Mouse (Mus musculus) limb, embryonic 14.5 days (tissue): ENCODE measurements around the gene Pla2g2d. TPM values are rescaled to one million over a fixed set of nuclear protein-coding genes. Genes with fewer than 3 reads are reported as not detected.

Source experiments
- ATAC-seq: fragments of 200-750 bp; cut with Nextera tagmentation; 2 replicates; pipeline ENCODE4 v1.8.0; 2017; ENCODE audit warnings: low read depth, moderate number of reproducible peaks, moderate TSS enrichment; ENCODE audit not compliant: low FRiP score
- DNase-seq: peaks from one replicate; pipeline ENCODE4 v3.0.0-alpha.2; 2015; ENCODE audit warnings: low spot score
- H3K27ac ChIP-seq: fragments of 300-500 bp; sonication (generic); replicated peaks from 2 replicates; pipeline ENCODE4 v1.5.1; 2014; ENCODE audit warnings: low read depth, mild to moderate bottlenecking, low read length, moderate library complexity, mixed read lengths
- H3K27me3 ChIP-seq: fragments of 300-500 bp; sonication (generic); 2 replicates; pipeline ENCODE4 v1.6.1; 2014; ENCODE audit warnings: low read length, mixed read lengths; ENCODE audit not compliant: control insufficient read depth, insufficient read depth
- H3K36me3 ChIP-seq: fragments of 300-500 bp; sonication (generic); 2 replicates; pipeline ENCODE4 v1.6.1; 2014; ENCODE audit warnings: mild to moderate bottlenecking, low read length, moderate library complexity, mixed read lengths; ENCODE audit not compliant: control insufficient read depth, insufficient read depth
- H3K4me1 ChIP-seq: fragments of 300-500 bp; sonication (generic); 2 replicates; pipeline ENCODE4 v1.6.1; 2014; ENCODE audit warnings: antibody characterized with exemption, low read length, mixed read lengths; ENCODE audit not compliant: control insufficient read depth, insufficient read depth
- H3K4me2 ChIP-seq: fragments of 300-500 bp; sonication (generic); replicated peaks from 2 replicates; pipeline ENCODE4 v1.6.1; 2014; ENCODE audit warnings: low read depth, mild to moderate bottlenecking, low read length, moderate library complexity; ENCODE audit not compliant: severe bottlenecking
- H3K4me3 ChIP-seq: fragments of 300-500 bp; sonication (generic); replicated peaks from 2 replicates; pipeline ENCODE4 v1.5.1; 2014; ENCODE audit warnings: low read length
- H3K9ac ChIP-seq: fragments of 300-500 bp; sonication (generic); 2 replicates; pipeline ENCODE4 v1.6.1; 2014; ENCODE audit warnings: mild to moderate bottlenecking, low read depth, low read length, moderate library complexity; ENCODE audit not compliant: severe bottlenecking
- H3K9me3 ChIP-seq: fragments of 300-500 bp; sonication (generic); 2 replicates; pipeline ENCODE4 v1.6.1; 2016; ENCODE audit warnings: low read length; ENCODE audit not compliant: control insufficient read depth
- POLR2A ChIP-seq: fragments of 200-500 bp; IDR thresholded peaks from 2 replicates; pipeline ENCODE4 v1.8.0; 2012; ENCODE audit warnings: inconsistent platforms, mild to moderate bottlenecking, moderate library complexity, borderline replicate concordance; ENCODE audit not compliant: insufficient read depth, insufficient read length; ENCODE audit errors: extremely low read depth
- WGBS: fragments of 180-500 bp; shearing (Covaris S2); extraction: QIAGEN DNeasy Blood & Tissue Kit; methylation state at CpG from one replicate; pipeline ENCODE4 v1.1.7; 2014; 5-methylcytosine and 5-hydroxymethylcytosine counted together
- polyA plus RNA-seq, 2 experiments: library from polyadenylated mRNA; depleted of rRNA in 1 of 2; stranded (reverse) in 1 of 2; unstranded in 1 of 2; fragments of >200 nt; fragmentation: Nextera tagmentation in 1 of 2; extraction: Ambion mirVana in 1 of 2; gene quantifications; 2 replicates each; pipeline versions ENCODE4 v1.2.1 to v1.2.3; 2012 to 2014

Pla2g2d gene
- polyA plus RNA-seq, 2 experiments = 0.10 to 0.15 TPM

DNA sequence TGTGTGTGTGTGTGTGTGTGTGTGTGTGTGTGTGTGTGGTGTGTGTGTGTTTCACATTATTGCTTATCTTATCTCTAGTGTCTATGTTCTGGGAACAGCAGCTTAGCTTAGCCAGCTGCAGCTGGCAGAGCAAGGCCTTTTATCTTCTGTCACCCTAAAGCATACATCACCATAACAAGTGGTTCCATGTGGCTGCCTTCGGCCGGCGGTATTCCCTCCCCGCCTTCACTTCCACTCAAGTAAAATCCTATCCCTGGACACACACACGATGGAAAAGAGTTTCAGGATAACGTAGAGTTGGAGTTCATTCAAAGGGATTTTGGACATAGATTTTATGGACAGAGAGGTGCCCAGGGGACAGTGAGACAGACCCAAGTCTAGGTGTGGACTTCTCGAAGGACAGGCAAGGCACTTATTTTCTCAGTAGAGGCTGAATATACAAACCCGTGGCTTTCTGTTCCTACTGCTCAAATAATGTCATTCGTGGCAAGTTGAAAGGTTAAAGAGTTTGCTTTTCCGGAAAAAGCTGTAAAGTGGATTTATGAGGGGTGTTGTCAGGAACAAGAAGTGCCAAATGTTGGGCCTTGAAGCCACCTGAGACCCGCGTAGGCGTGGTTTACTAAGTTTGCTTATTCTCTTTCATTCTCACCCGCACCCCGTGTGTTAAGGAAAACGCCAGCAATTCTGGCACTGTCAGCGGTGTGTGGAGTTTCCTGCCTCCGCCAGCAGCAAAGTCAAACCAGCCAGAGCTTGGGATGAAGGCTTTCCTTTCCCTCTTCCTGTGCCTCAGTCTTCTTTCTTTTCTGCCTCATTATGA is 50.4 kb downstream of the Pla2g2d start:
- TF ChIP-seq POLR2A = no peak
- no peak for ATAC-seq
- Histone ChIP-seq H3K27ac (no peak overlapping the region; the same call in 1 of the 2 replicates), H3K9ac (no peak overlapping the region), H3K4me3 (no peak overlapping the region), H3K36me3 (no peaks in the 10 kb centered on the region), H3K9me3 (no peaks in the 10 kb centered on the region), H3K27me3 (no peaks in the 10 kb centered on the region), H3K4me2 (0 out of 2 replicates have a peak overlapping the region, but pooled peaks have one; percentile 10), H3K4me1 (peaks cover 16% of the 10 kb centered on the region)
- peak; percentile 54 for DNase-seq
- 12% methylated on average over 18 of the region's 18 CpGs for WGBS

DNA sequence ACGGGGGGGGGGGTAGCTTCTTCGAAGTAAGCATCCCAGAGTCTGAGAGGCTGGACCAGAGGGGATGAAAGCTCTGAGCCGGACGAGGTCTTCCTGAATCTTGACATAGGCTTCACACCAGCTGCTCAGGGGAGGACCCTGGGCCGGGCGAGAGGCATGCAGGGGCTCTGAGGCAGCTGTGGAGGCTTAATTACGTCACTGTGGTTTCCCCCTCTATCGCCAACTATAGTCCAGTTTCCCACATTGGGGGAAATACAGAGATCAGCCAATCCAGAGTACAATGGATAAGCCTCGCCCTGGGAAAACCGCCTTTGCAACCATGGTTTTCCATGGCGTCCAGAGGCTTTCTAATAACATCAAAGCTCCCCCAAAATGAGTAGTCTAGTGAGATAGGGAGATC is 51.6 kb downstream of the Pla2g2d start:
- Histone ChIP-seq H3K4me2 (no peak overlapping the region), H3K9me3 (no peaks in the 10 kb centered on the region), H3K4me1 (peaks cover 16% of the 10 kb centered on the region), H3K36me3 (no peaks in the 10 kb centered on the region), H3K27me3 (no peaks in the 10 kb centered on the region), H3K27ac (no peak overlapping the region), H3K4me3 (no peak overlapping the region), H3K9ac (no peak overlapping the region)
- DNase-seq (peak; percentile 48), ATAC-seq (peak; percentile 63; the same call in 1 of the 2 replicates)
- 47% methylated on average over 11 of the region's 11 CpGs for WGBS
- no peak for TF ChIP-seq POLR2A

Other genes with a start within 250 kb of the Pla2g2d start
- 0.04 TPM in 2 replicates for gene Vwa5b1, start 139.9 kb upstream of the Pla2g2d start, polyA plus RNA-seq (2012; rRNA removed)
- 0.03 TPM in 1 of 2 replicates, not detected in the other for gene Vwa5b1, start 139.9 kb upstream of the Pla2g2d start, polyA plus RNA-seq (2014; fragmentation: Nextera tagmentation; extraction: Ambion mirVana)
- 0.12 and 0.26 TPM in 2 replicates for gene Pla2g2c, start 50.9 kb upstream of the Pla2g2d start, polyA plus RNA-seq (2012; rRNA removed)
- gene Pla2g2c, start 50.9 kb upstream of the Pla2g2d start, polyA plus RNA-seq (2014; fragmentation: Nextera tagmentation; extraction: Ambion mirVana) = 0.12 and 0.28 TPM in 2 replicates
- gene Ubxn10, start 38.6 kb upstream of the Pla2g2d start, polyA plus RNA-seq (2012; rRNA removed) = 0.88 and 1.1 TPM in 2 replicates
- 0.73 and 1.0 TPM in 2 replicates for gene Ubxn10, start 38.6 kb upstream of the Pla2g2d start, polyA plus RNA-seq (2014; fragmentation: Nextera tagmentation; extraction: Ambion mirVana)
- gene Pla2g2f, start 18.1 kb upstream of the Pla2g2d start, polyA plus RNA-seq (2012; rRNA removed) = 9.7 and 11.9 TPM in 2 replicates
- 9.6 and 15.7 TPM in 2 replicates for gene Pla2g2f, start 18.1 kb upstream of the Pla2g2d start, polyA plus RNA-seq (2014; fragmentation: Nextera tagmentation; extraction: Ambion mirVana)
- 1.3 and 1.7 TPM in 2 replicates for gene Pla2g5, start 87.7 kb downstream of the Pla2g2d start, polyA plus RNA-seq (2012; rRNA removed)
- gene Pla2g5, start 87.7 kb downstream of the Pla2g2d start, polyA plus RNA-seq (2014; fragmentation: Nextera tagmentation; extraction: Ambion mirVana) = 0.62 and 0.73 TPM in 2 replicates
- not detected in 2 replicates for gene Gm13030, start 98.2 kb downstream of the Pla2g2d start, polyA plus RNA-seq (2012; rRNA removed)
- gene Gm13030, start 98.2 kb downstream of the Pla2g2d start, polyA plus RNA-seq (2014; fragmentation: Nextera tagmentation; extraction: Ambion mirVana) = not detected in 2 replicates
- gene Pla2g2e, start 102.2 kb downstream of the Pla2g2d start, polyA plus RNA-seq (2012; rRNA removed) = 0.09 TPM in 1 of 2 replicates, not detected in the other
- not detected in 2 replicates for gene Pla2g2e, start 102.2 kb downstream of the Pla2g2d start, polyA plus RNA-seq (2014; fragmentation: Nextera tagmentation; extraction: Ambion mirVana)
- gene Otud3, start 138.2 kb downstream of the Pla2g2d start, polyA plus RNA-seq (2012; rRNA removed) = 7.0 and 8.2 TPM in 2 replicates
- gene Otud3, start 138.2 kb downstream of the Pla2g2d start, polyA plus RNA-seq (2014; fragmentation: Nextera tagmentation; extraction: Ambion mirVana) = 2.7 and 4.2 TPM in 2 replicates
- not detected in 2 replicates for gene Rnf186, start 191.4 kb downstream of the Pla2g2d start, polyA plus RNA-seq (2012; rRNA removed)
- gene Rnf186, start 191.4 kb downstream of the Pla2g2d start, polyA plus RNA-seq (2014; fragmentation: Nextera tagmentation; extraction: Ambion mirVana) = not detected in 2 replicates
- gene Tmco4, start 197.2 kb downstream of the Pla2g2d start, polyA plus RNA-seq (2012; rRNA removed) = 4.2 and 4.8 TPM in 2 replicates
- 4.7 and 4.8 TPM in 2 replicates for gene Tmco4, start 197.2 kb downstream of the Pla2g2d start, polyA plus RNA-seq (2014; fragmentation: Nextera tagmentation; extraction: Ambion mirVana)